Mouse (Mus musculus) ZHBTc4 (cell line): Measurements from ENCODE around the gene Ablim1.
"Not testable (repeated sequence)": the region's sequence is repeated elsewhere in the genome, so short reads cannot be mapped to it uniquely, and the experiment has no call there.

Source experiments
- DNase-seq: peaks from one replicate; pipeline ENCODE4 v3.0.0-alpha.2; 2011; ENCODE audit warnings: low read depth, low spot score

Gene Ablim1

DNA sequence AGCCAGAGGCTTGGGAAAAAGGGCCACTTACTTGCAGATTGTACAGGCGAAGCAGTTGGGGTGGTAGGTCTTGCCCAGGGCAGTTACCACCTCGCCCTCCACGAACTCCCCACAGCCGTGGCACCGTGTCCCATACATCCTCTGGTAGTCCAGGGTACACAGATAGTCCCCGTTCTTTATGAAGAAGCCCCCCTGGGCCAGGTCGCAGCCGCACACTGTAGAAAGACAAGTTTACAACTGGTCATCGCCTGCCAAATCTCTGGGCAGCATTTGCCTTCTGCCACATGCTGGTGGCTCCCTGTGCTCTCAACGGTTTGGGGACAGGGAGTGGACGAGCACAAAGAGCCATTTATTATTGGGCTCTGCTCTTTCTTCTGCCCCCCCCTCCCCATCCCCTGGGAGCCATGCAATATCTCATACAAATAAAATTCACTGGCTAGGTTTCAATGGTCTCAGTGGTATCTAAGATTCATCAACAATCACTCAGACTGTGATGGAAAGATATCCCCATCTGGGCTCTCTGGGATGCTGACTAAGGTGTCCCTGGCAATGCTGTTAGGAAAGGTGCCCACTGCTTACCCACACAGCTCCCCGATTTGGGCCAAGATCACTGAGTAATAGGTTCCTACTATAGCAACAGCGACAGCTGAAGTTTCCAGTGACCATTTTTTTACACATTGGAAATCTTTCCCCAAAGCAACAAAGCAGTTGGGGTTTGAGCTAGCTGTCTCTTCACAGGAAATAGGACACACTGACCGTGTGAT is 159.4 kb downstream of the Ablim1 start:
- no peak for DNase-seq

DNA sequence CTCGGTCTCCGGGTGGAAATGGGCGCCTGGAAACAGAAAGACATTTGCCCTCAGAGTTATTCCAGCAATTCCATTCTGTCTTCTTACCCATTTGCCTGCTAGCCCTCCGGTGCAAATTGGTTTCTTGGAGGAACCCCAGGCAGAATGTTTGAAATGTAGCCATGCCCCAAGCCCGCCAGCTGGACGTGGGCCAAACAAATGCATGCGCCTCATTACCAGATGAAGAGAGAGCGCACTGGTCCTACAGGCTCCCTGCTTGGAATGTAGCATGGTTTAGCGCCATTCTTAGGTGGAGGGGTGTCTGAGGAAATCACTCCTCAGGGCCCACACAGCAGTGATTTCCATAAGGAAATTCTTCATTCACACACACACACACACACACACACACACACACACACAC is 162.4 kb downstream of the Ablim1 start:
- DNase-seq, result no peak

DNA sequence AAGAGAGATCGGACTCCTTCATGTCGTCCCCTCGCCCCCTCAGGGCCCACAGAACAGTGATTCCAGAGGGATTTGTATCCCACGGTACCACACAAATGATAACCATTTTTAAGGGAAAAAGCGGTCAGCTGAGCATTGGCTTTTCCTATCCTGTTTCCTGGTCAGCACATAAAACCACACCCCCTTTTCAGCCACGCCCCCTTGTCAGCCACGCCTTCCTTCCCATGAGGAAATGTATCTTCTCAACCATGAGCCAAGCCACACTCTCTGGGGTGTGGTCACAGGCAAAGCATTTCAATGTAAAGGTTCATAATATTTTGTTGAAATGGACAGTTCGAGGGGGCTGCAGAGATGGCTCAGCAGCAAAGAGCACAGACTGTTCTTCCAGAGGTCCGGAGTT is 163.2 kb downstream of the Ablim1 start:
- no peak for DNase-seq

DNA sequence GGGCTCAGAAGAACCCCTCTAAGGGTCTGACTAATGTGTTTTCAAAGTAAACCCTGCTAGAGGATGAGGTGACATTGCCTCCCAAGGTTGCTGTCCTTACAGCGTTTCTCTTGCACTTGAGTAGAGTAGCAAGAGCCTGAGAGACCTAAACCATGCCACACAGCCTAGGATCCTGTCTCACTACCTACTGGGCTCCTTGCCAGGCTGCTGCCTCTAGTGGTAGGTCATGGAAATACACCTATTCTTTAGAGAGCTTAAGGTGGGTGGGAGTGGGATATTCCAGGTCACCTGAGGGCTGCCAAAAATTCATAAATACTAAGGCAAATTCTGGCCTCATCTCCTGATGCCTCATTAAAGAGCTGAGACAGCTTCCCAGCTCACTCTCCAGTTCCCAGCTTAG is 164.4 kb downstream of the Ablim1 start:
- peak; percentile 85 for DNase-seq

DNA sequence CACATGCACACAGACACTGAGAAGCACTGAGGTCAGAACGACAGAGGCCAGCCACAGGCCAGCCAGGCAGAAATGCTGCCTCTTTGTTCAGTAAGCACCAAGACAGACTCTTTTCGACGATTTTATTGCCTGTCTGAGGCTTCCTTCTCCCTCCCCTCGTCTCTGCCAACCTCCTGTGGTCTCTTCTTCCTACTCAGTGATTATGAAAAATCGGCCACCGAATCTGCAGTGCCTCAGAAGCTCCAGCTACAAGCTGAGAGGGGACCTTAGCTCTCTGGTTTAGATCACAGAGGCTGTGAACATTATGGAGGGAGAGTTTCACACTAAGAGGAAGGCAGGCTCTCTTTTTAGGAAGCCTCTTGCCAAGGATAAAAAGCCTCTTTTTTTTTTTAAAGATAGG is 167.0 kb downstream of the Ablim1 start:
- DNase-seq, result no peak

DNA sequence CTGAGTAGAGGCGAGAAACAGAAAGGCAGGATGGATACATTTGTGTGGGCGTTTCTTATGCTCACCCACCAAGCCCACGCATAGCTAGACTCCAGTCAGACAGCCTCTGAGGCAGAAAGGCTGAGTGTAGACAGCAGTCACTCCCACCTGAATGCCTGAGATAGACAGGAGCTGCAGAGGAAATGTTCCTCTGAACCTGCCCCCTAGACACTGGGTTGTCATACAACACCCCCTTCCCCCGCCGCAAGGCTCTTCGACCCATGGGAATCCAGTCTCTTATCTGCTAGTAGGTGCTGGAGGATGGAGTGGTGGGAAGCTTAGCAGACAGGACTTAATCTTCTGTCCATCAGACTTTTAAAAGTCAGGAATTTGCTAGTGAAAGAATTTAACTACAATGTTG is 167.8 kb downstream of the Ablim1 start:
- DNase-seq, result peak; percentile 78

DNA sequence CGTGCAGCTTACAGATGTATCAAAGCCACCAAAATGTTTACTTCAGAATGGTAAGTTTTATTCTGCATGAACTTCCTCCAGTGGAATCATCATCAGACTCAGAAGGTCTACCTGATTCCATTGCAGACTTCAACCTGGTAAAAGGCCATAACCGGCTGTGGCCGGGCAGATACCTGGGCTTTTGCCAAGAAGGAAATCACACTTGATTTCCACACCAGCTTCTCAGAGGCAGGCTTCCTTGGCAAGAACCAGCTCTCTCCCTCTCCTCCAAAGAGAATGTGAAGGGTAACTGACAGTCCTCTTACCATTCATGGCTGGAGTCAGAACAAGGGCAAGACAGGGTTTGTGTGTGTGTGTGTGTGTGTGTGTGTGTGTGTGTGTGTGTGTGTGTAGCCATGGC is 171.1 kb downstream of the Ablim1 start:
- DNase-seq, result no peak

DNA sequence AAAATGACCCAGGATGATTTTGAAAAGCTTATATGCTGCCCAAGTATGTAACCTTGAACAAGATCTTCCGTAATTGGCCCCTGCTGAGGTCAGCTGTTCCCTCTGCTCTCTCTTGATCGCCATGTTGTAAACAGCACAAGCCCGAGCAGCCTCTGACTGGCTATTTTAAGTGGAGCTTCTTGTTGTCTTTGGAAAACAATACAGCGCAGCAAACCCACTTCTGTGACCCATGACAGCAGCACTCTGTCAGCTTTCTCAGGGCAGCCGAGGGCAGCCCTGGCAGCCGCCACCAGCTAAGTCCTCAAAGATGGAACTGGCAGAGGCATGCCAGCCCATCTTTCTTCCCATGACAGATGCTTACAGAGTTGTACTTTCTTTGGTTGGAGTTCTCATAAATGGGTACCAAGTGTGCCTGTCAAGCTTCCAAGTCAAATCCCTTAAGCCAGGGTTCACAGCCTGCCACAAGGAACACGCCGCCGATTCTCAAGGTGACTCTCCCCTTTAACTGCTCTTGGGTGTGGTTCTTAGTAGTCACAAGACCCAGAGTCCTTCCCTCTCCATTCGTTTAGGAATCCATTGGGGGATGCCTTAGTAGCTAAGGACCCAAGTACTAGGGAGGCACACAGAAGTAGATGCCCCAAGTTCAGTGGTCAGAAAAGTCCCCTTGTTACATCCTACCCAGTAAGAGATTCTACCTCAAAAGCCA is 172.8 kb downstream of the Ablim1 start:
- DNase-seq, result peak; percentile 69

DNA sequence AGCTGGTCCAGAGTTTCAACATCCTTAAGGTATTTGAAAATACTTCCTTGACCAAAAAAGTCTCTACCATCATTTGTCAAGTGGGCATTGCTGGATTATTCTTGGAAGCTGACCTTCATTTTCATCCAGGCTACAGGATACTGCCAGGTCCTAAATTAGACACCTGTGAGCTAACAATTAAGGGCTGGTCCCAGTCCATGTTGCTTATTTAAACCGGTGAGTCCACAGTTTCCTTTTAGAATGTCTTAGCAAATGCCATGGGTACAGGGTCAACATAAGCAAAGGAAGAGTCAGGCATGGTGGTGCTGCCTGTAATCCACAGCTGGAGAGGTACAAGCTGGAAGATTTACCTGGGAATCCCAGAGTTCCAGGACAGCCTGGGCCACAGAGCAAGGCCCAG is 173.8 kb downstream of the Ablim1 start:
- no peak for DNase-seq

DNA sequence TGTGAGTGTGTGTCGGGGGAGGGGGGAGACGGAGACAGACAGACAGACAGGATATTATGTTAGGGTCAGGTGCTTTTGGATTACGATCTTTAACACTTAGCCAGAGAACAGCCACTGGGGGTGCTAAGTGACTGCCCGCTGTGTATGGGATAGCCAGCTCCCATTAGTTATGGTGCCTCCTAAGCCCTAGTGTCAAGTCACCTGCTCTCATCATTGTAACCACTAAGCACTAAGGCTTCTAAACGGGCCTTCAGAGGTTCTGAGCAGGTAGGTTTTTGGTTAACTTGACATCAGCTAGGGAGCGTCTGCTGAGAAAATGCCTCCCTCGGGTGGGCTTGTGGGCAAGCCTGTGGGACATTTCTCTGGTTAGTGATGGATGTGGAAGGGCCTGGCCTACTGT is 174.6 kb downstream of the Ablim1 start:
- DNase-seq, result no peak

DNA sequence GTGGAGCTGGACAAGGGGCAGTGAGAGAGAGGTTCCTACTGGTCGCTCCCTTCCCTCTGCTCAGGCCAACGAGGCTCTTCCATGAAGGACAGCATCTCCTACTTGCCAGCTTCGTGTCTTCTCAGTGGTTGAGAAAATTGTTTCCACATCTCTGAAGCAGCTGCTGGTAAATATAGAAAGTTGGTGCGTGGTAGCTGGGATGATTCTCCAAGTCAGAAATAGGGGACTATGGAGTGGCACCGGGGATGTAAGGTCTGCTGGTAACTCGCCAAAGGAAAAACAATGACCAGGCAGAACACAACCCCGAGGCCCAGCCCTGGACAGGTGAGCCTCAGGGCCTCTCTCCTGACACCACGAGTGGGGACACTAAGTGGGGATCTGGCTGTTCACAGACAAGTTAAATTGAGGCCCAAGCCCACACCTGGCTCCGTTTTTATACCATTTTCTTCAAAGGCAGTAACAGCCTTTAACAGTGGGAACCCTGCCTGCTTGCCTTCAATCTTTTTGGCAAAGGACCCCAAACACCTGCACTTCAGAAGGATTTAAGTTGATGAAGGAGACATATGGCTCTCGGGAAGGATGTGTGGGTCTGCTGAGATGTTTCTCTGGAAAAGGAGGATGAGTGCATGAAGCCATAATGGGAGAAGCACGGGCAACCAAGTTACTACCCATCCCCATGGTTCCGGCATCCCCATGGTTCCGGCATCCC is 175.7 kb downstream of the Ablim1 start:
- DNase-seq, result no peak

DNA sequence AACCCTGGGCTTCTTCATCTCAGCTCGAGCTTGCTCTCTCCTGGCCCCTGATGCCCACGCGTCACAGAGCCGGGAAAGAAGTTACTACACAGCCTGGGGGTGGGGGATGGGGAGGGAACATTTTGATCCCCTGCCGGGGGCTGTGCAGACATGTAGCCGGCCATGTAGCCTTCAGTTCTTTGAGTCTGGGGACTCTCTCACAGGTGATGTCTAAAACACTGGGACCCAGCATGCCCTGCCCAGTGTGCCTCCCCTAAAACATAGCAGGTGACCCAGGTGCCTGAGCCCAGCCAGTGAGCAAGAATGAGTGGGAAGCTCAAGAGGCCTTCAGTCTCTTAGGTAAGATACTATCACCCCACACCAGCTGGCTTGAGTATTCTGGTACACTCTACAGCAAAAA is 176.2 kb downstream of the Ablim1 start:
- DNase-seq, result no peak

DNA sequence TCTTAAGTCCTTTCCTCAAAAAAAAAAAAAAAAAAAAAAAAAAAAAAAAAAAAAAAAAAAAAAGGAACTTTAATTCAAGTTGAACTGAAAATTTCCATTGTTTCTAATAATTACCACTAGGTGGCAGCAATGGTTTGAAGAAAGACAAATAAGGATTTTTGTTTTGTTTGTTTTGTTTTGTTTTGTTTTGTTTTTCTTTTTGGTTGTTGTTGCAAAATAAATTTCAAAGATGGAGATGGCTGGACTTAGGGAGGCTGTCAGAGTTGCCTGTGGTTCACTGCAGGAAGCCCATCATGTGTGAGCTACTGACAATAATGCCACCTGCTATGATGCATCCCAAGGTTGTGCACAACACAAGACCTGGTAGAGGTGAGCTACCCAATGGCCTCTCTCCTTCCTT is 176.7 kb downstream of the Ablim1 start:
- DNase-seq, result no peak

DNA sequence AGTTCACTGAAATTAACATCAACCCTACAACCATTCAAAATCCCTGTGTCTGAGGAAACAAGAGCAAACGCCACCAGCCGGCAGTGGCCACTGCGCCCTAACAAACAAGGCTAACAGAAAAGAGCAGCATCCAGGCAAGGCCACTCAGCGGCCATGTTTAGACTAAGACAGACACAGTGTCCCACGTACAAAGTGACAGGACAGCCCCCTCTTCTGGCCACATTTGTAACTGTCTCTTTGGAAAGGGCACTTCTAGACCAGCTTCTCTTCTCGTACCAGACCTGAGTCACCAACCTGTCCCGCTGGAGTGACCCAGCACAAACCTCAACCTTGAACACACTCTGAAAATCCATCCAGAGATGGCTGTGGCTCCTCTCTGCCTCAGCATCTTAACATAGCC is 178.5 kb downstream of the Ablim1 start:
- peak; percentile 70 for DNase-seq

DNA sequence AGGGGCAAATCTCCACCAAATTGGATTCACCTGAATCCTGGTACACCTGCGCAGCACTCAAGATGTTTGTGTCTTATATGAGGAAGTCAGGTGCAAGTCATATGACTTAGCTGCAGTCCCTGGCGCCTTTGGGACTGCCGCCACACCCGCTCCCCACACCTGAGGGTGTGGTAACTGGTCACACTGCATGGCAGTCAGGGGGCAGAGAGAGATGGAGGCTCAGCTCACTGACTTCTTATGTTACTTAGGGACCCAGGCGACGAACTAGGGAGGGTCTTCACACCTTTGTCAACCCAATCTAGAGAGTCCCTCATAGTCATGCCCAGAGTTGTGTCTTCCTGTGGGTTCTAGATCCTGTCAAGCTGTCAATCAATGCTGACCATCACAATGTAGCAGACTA is 179.1 kb downstream of the Ablim1 start:
- DNase-seq, result not testable (repeated sequence)

DNA sequence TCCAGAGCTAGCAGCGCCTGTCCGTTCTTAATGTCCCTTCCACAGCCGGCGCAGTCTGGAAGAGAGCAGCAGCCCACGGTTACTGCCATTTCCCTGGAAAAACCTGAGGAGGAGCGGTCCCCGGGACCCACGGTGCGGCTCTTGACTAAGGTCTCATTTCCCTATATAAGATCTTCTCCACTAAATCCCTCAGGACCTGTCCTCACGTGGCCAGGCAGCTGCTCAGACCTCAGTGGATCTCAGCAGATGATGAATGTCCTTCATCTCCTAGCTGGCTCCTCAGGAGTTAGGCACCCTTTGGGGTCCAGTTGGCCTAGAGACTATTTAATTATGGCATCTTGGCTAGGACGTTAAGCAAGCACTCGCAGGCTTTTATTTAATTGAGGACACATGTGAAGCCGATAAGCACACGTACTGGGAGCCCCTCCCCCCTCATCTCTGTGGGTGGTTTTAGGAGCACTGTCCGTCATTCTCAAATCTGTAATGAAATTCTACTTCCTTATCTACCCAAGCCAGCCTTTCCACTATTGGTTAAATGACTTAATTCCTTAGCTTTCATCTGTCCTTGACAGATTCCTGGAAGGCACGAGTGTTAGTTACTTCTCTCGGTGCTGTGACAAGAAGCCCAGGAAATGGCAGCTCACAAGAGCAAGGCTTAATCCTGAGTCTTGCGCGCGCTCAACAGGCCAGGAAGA is 179.9 kb downstream of the Ablim1 start:
- DNase-seq, result no peak

DNA sequence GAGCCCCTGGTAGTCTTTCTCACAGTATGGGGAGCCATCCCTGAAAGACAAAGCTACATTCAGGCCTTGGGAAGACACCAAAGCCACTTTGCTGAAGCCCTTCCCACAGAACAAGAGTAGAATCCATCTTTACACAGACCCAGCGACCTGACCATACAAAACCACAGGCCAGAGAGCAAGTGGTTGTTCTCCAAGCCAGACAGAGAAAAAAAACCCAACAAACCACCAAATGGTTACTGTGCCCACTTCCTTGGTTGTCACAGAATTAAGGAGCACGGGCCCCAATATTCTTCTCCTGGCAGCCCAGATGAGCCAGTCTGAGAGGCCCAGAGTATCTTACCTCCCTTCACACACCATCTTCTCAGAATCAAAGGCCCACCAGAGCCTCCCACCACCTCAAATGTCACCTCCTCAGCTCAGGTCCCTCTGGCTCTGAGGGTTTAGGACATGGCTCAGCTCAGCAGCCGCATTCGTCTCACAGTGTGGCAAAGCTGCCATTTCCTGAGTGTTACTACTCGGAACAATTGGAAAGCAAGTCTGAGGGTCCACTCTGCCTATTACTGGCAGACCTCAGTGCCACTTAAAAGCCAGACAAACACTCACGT is 181.7 kb downstream of the Ablim1 start:
- no peak for DNase-seq

DNA sequence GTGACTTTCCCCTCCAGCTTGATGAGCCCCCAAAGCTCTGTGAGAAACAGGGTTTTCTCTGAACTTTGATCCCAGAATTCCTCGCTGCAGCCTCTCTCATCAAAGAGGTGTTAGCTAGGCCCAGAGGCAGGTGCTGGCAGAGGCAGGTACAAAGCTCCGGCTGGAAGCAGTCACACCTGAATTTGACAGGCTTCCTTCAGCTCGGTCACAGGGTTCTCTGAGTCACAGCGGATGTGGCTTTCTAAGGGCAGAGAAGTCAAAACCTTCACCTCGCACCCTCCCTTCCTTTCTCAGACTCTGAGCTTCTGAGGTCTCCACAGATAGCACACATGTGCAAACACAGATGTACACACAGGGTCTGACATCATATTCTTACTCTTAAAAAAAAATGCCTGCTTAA is 182.4 kb downstream of the Ablim1 start:
- no peak for DNase-seq

DNA sequence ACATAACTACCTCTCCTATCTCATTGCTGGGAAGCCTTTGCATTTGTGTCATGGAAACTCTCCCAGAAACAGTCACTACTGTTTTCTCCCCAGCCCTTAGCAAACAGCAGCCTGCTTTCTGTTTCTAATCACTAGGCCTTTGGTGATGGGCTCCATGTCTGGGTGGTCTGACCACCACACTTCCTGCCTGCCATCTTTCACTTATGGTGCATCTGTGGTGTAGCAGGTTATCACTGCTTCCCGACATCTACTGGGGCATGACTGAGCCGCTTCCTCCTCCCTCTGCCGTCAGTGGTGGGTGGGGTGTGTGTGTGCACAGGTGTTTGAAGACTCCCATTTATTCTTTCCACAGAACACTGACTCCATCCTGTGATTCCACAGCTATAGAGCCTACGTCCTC is 183.4 kb downstream of the Ablim1 start:
- DNase-seq, result no peak

DNA sequence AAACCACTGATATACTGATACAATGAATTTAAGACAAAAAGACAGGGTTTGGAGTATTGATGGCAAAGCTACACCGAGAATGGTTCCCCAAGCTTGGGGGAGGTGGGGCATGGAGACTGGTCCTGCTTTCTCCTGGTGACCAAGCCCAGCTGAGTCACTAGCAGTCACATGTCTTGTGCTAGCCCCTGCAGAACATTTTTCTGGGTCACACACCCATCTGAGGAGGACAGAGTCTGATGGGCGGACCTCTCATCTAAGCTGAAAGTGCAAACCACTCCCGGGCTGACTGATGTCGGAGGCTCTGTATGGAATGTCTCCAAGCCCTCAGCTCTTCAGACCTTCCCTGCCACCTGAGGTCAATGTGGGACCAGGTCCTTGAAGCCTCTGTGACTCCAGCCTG is 184.1 kb downstream of the Ablim1 start:
- DNase-seq, result no peak

DNA sequence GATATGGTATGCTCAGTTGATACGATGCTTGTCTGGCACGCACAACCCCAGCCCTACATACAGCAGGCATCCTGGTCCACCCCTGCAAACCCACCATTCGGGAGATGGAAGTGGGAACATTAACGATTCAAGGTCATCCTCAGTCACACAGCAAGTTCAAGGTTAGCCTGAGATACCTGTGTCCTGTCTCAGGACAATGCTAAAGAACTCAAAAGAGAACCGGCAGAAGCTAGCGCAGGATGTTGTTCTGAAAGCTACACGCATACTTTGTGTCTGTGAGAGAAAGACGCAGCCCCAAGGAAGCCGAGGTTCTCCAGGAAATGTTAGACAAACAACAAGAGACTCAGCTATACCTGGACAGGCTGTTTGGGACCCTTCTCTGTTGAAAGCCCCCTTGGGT is 185.0 kb downstream of the Ablim1 start:
- DNase-seq, result peak; percentile 53

DNA sequence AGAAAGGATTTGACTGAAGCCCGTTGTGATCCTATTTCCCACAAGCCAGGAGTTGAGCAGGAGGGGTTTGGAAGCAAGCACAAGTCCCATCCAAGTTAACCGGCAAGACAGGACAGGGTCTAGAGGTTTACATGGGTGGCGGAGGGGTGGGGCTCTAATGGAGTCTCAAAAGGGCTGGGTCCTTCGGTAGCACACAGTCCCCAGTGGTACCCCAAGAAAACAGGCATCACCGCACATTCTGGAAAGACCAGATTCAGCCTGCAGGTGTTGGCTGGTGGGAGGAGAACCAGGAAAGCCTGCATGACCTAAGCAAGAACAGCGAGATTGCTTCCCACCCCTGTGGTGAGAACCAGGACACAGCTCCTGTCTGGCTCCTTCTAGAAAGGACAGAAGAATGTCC is 186.7 kb downstream of the Ablim1 start:
- no peak for DNase-seq
